Mouse (Mus musculus): Measurements from ENCODE around the gene Prkcz. TPM values are rescaled to one million over a fixed set of nuclear protein-coding genes. Genes with fewer than 3 reads are reported as not detected.

Prkcz gene
- polyA plus RNA-seq (2015; fragmentation: Nextera tagmentation; extraction: Ambion mirVana) = 2.4 and 4.3 TPM in 2 replicates

DNA sequence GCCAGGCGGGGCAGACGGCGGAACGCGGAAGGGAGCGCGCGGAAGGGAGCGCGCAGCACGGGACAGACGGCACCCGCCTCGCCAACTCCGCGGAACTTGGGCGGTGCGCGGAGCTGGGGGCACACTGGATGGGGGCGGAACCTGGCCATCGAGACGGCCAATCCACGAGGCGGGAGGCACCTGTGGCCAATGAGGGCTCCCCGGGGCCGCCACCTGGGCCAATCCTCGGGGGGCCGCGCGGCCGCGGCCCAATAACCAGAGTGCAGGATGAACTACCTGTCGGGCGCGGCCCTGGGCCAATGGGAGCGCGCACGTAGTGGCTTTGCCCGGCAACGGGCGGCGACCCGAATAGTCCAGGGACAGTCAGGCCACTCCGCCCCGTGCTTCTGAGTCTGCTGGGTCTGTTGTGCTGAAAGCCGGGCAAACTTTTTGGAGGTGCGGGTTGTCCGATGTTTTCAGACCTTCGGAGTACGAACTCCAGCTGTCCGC is at the start of gene Prkcz:
TSS of gene Prkcz (minus strand) at position 59 of the 489 bp plus-strand sequence.
- Histone ChIP-seq H3K4me2 (peak within 1 kb of the TSS; percentile 51), H3K36me3 (replicated peaks) (no peaks in the 10 kb centered on the region), H3K4me3 (replicated peaks) (peak within 1 kb of the TSS; percentile 47), H3K4me1 (replicated peaks) (no peaks in the 10 kb centered on the region), H3K9ac (no peak within 1 kb of the TSS), H3K9me3 (replicated peaks) (no peaks in the 10 kb centered on the region), H3K27ac (replicated peaks) (no peak within 1 kb of the TSS), H3K27me3 (peaks cover 74% of the 10 kb centered on the region)
- WGBS (ENCODE audit: insufficient replicate concordance) = 1% methylated on average over 51 of the region's 51 CpGs
- peak; percentile 90 for ATAC-seq (ENCODE audit: insufficient read depth)

DNA sequence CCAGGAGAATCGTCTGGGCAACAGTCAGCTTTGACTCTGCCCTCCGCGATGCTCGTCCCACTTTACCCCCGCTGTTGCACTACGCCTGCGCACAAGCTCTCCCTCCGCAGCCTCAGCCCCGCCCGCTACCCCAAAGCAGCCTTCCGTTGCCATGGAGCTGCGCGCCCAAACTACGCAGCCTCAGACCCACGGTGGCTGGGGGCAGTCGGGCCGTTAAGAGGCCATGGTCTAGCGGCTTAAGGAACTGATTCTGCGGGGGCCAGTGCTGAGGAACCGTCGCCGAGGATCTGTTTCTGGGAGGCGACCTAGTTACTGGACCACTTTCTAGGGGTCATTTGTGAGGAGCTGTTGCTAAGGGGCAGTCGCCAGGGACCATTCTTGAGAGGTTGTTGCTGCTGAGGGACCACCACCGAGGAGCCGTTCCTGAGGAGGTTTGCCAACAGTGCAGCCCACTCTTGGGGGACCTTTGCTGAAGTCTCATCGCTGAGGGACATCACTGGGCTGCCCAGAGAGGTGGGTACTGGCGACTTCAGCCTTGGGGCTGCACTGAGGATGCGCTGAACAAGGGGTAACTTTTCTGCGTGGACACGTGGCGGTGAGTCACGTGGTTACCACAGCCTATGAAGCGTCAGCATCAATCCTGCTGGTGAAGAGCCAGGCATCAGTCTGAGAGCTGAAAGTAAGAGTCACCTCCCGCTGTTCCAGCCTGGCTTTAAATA is 48.1 kb upstream of the Prkcz start, which contains the start of gene Cfap74:
TSS of gene Cfap74 (plus strand) at position 133 of the 719 bp plus-strand sequence.
- no peak within 1 kb of the TSS for H3K27ac ChIP-seq (replicated peaks)
- H3K4me2 ChIP-seq = peak within 1 kb of the TSS; percentile 54
- no peaks in the 10 kb centered on the region for H3K4me1 ChIP-seq (replicated peaks)
- H3K36me3 ChIP-seq (replicated peaks) = no peaks in the 10 kb centered on the region
- peaks cover 29% of the 10 kb centered on the region for H3K27me3 ChIP-seq
- 2% methylated on average over 35 of the region's 35 CpGs for WGBS (ENCODE audit: insufficient replicate concordance)
- no peak within 1 kb of the TSS for H3K9ac ChIP-seq
- peak within 1 kb of the TSS; percentile 26 for H3K4me3 ChIP-seq (replicated peaks)
- ATAC-seq (ENCODE audit: insufficient read depth) = no peak
- no peaks in the 10 kb centered on the region for H3K9me3 ChIP-seq (replicated peaks)

DNA sequence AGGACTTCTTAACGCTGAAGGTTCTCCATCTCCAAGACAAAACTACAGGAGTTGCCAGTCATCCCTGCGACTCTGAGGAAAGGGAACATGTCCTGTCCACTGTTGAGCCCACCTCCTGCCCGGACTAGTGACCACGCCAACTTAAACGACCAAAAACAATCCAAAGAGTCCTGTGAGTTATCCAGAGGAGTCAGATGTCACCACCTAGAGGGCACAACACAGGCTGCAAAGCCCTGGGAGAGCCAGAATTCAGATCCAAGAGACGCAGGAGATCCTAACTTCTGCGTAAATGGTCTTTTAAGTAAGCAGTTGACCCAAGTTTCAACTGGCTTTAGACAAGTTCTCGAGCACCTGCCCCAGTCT is 47.5 kb upstream of the Prkcz start:
- no peak overlapping the region for H3K9ac ChIP-seq
- WGBS (ENCODE audit: insufficient replicate concordance) = 6% methylated on average over 8 of the region's 8 CpGs

DNA sequence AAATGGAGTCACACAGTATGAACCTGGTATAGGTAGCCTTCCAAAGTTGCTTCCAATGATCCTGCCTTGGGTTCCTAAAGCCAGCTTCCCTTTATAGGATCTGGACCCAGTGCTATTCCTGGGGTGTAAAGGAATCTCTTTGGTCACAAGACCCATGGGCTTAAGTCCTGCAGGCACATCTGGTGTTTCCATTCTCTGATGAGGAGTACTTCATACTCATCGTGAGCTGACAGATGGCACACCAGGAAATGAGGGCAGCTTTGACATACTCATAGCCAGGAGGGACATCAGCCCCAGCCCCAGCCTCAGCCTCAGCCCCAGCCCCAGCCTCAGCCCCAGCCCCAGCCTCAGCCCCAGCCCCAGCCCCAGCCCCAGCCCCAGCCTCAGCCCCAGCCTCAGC is 41.3 kb upstream of the Prkcz start:
- ATAC-seq (ENCODE audit: insufficient read depth) = no peak
- Histone ChIP-seq H3K27me3 (peaks cover 34% of the 10 kb centered on the region), H3K4me3 (replicated peaks) (no peak overlapping the region), H3K27ac (replicated peaks) (no peak overlapping the region), H3K4me2 (no peak overlapping the region), H3K36me3 (replicated peaks) (no peaks in the 10 kb centered on the region), H3K4me1 (replicated peaks) (peaks cover 5% of the 10 kb centered on the region; the same call in 1 of the 2 replicates), H3K9me3 (replicated peaks) (no peaks in the 10 kb centered on the region), H3K9ac (no peak overlapping the region)
- 52% methylated on average over 1 of the region's 1 CpGs for WGBS (ENCODE audit: insufficient replicate concordance)

More for the DNA sequence above, 47.5 kb upstream of the Prkcz start:
- Histone ChIP-seq H3K4me3 (replicated peaks) (0 out of 2 replicates have a peak overlapping the region, but pooled peaks have one; percentile 26), H3K27ac (replicated peaks) (no peak overlapping the region), H3K9me3 (replicated peaks) (no peaks in the 10 kb centered on the region), H3K27me3 (peaks cover 29% of the 10 kb centered on the region), H3K36me3 (replicated peaks) (no peaks in the 10 kb centered on the region), H3K4me1 (replicated peaks) (no peaks in the 10 kb centered on the region), H3K4me2 (peak overlapping the region; percentile 54)
- no peak for ATAC-seq (ENCODE audit: insufficient read depth)

DNA sequence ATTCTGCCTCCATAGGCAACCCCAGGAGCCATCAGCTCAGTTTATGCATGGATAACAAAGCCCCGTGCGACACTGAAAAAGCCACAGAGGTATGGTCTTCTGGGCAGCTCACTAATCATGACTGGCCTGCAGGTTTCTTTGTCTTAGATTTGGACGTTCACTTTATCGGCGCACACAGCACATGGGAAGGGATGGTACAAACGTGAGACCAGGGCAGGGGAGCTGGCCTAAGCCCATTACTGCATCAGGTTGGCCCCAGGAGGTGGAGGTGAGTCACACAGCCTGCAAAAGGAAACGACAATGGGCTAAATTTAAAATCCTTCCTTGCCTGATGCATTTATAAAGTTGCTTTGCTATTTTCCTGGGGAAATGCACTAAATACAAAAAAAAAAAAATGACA is 40.0 kb upstream of the Prkcz start:
- WGBS (ENCODE audit: insufficient replicate concordance) = 53% methylated on average over 7 of the region's 7 CpGs

DNA sequence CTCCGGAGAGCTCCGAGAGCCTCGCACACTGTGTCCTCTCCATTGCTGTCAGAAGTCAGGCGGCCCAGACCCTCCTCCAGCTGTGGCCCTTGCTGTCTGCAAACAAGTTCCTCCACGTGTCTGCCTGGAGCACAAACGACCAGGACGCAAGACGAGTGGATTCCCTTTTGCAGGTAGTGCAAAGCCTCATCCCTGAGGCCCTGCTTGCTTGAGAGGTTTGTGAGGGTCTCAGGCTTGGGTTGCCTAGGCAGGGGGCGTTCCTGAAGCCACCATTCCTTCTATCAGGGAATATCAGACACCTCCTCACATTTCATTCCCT is 37.0 kb upstream of the Prkcz start:
- H3K27me3 ChIP-seq = peaks cover 48% of the 10 kb centered on the region
- H3K9ac ChIP-seq = no peak overlapping the region
- no peaks in the 10 kb centered on the region for H3K9me3 ChIP-seq (replicated peaks)
- H3K4me2 ChIP-seq = peak overlapping the region; percentile 64
- ATAC-seq (ENCODE audit: insufficient read depth) = no peak
- H3K27ac ChIP-seq (replicated peaks) = no peak overlapping the region
- peaks cover 5% of the 10 kb centered on the region; the same call in 1 of the 2 replicates for H3K4me1 ChIP-seq (replicated peaks)
- H3K36me3 ChIP-seq (replicated peaks) = no peaks in the 10 kb centered on the region
- WGBS (ENCODE audit: insufficient replicate concordance) = 5% methylated on average over 9 of the region's 9 CpGs
- peak overlapping the region; percentile 31; the same call in 1 of the 2 replicates for H3K4me3 ChIP-seq (replicated peaks)

More for the DNA sequence above, 40.0 kb upstream of the Prkcz start:
- peaks cover 40% of the 10 kb centered on the region for H3K27me3 ChIP-seq
- no peaks in the 10 kb centered on the region for H3K9me3 ChIP-seq (replicated peaks)
- no peak overlapping the region for H3K4me2 ChIP-seq
- H3K4me1 ChIP-seq (replicated peaks) = peaks cover 5% of the 10 kb centered on the region; the same call in 1 of the 2 replicates
- no peak for ATAC-seq (ENCODE audit: insufficient read depth)
- no peak overlapping the region for H3K27ac ChIP-seq (replicated peaks)
- no peak overlapping the region for H3K4me3 ChIP-seq (replicated peaks)
- H3K36me3 ChIP-seq (replicated peaks) = no peaks in the 10 kb centered on the region
- no peak overlapping the region for H3K9ac ChIP-seq

DNA sequence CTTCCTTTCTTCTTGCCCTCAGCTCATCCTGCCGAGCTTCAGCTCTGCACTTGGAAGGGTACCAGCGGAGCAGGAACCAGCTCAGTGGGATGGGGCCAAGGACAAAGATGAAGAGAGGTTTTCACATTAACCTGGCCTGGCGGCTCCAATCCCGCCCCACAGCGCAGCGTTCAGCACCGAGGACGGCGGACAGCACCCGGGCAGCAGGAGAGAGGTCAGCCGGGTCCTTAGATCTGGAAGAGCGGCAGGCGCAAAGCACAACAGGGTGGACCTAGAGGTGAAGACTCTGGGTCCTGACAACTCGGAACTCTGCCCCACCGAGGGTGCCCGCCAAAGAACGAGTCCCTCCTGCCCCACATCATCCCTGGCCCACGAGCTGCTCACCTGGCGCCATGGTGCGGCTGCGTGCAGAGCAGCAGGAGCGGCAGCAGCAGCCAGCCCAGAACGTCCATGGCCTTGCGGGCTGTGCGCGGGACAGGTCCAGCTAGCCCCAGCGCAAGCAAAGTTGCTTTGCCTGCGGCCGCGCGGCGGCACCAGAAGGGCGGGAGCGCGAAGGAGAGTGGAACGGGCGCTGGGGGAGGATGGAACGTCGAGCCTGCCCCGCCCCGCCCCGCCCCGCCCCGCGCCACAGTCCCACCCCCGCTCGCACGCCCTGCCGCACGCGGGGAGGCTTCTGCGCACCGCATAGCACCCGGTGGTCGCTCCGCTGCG is 36.5 kb upstream of the Prkcz start, which contains the start of gene Gabrd:
TSS of gene Gabrd (minus strand) at position 602 of the 711 bp plus-strand sequence.
- ATAC-seq (ENCODE audit: insufficient read depth) = no peak
- Histone ChIP-seq H3K4me2 (peak within 1 kb of the TSS; percentile 64), H3K36me3 (replicated peaks) (no peaks in the 10 kb centered on the region), H3K9me3 (replicated peaks) (no peaks in the 10 kb centered on the region), H3K27me3 (peaks cover 48% of the 10 kb centered on the region), H3K27ac (replicated peaks) (no peak within 1 kb of the TSS), H3K4me3 (replicated peaks) (peak within 1 kb of the TSS; percentile 31), H3K4me1 (replicated peaks) (peaks cover 5% of the 10 kb centered on the region; the same call in 1 of the 2 replicates), H3K9ac (no peak within 1 kb of the TSS)
- WGBS (ENCODE audit: insufficient replicate concordance) = under 1% methylated on average over 54 of the region's 57 CpGs

DNA sequence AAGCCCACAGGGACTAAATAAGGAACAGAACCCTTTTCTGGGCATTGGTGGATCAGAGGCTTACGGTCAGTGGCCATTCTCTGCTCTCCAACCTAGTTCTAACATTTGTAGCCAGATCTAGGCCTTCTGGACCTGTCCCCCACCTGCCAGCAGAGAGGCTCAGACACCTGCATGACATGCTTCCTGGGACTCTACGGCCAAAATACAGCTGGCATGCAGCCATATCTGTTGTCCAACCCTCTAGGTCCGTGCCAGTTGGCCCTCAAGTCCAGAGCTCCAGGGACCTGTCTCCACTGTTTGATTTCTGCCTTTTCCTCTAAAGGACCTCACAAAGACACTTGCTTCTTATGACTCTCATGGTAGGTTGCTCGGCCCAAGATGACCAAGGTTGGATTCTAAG is 35.6 kb upstream of the Prkcz start:
- Histone ChIP-seq H3K9me3 (replicated peaks) (no peaks in the 10 kb centered on the region), H3K27ac (replicated peaks) (no peak overlapping the region), H3K9ac (no peak overlapping the region), H3K4me3 (replicated peaks) (no peak overlapping the region), H3K36me3 (replicated peaks) (no peaks in the 10 kb centered on the region), H3K4me1 (replicated peaks) (peaks cover 5% of the 10 kb centered on the region; the same call in 1 of the 2 replicates), H3K4me2 (no peak overlapping the region), H3K27me3 (peaks cover 48% of the 10 kb centered on the region)
- 67% methylated on average over 4 of the region's 4 CpGs for WGBS (ENCODE audit: insufficient replicate concordance)
- ATAC-seq (ENCODE audit: insufficient read depth) = no peak

DNA sequence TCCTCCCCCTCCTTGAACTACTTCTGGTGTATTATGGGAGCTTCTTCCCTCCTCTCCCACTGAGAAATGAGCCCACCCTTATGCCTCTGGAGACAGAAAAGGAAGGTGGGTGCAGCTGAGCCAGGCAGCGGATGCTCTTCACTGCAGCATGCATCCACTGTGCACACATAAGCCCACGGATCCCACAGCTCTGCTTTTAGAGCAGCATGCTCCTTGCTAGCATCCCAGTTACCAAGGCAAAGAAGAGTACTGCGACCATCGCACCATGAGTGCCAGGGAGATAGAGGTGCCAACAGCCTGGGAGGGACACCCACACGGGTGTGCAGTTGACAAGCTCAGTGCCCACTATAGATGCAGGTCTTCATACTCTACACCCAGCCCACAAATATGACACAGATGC is 34.3 kb upstream of the Prkcz start:
- no peak overlapping the region for H3K9ac ChIP-seq
- H3K27me3 ChIP-seq = peaks cover 48% of the 10 kb centered on the region
- H3K4me2 ChIP-seq = no peak overlapping the region
- no peak overlapping the region for H3K4me3 ChIP-seq (replicated peaks)
- H3K36me3 ChIP-seq (replicated peaks) = no peaks in the 10 kb centered on the region
- H3K27ac ChIP-seq (replicated peaks) = no peak overlapping the region
- 56% methylated on average over 5 of the region's 5 CpGs for WGBS (ENCODE audit: insufficient replicate concordance)
- peaks cover 5% of the 10 kb centered on the region; the same call in 1 of the 2 replicates for H3K4me1 ChIP-seq (replicated peaks)
- H3K9me3 ChIP-seq (replicated peaks) = no peaks in the 10 kb centered on the region
- no peak for ATAC-seq (ENCODE audit: insufficient read depth)

DNA sequence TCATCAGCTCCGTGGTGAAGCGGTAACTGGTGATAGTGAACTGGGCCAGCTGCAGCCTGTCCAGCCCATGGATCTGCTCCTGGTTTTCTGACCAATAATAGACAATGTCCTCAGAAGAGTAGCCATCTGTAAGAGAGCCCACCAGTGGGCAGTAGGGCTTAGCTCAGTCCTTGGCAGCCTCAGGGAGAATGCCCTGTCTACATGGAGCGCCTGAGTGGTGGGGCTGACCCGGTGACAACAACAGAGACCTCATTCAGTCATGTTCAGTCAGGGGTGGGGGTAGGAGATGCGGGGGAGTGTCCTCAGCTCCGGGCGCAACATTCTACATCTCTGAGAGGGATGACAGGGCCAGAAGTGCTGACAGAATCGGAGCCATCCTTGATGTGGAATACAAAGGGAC is 26.0 kb upstream of the Prkcz start:
- no peak overlapping the region for H3K4me3 ChIP-seq (replicated peaks)
- H3K4me2 ChIP-seq = no peak overlapping the region
- no peaks in the 10 kb centered on the region for H3K27me3 ChIP-seq
- H3K36me3 ChIP-seq (replicated peaks) = no peaks in the 10 kb centered on the region
- WGBS (ENCODE audit: insufficient replicate concordance) = 72% methylated on average over 8 of the region's 8 CpGs
- no peak for ATAC-seq (ENCODE audit: insufficient read depth)
- H3K9ac ChIP-seq = no peak overlapping the region
- H3K27ac ChIP-seq (replicated peaks) = no peak overlapping the region
- H3K4me1 ChIP-seq (replicated peaks) = no peaks in the 10 kb centered on the region
- no peaks in the 10 kb centered on the region for H3K9me3 ChIP-seq (replicated peaks)

DNA sequence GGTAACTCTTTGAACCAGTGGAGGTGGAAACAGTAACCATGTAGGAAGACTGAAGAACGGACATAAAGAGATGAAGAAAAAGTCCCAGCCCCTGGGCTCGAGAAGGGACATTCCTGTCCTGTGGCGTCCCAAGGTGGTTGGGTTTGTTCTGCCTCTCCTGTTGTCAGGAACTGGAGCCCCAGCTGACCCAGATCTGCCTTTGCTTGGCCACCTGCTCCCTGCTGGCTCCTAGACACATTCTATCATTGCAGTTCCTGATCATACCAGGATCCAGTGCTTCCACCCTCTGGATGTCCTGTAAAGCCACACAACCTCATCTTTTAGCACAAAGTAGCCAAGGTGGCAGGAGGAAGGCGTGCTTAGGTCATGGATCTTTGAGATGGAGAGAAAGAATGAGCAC is 22.2 kb upstream of the Prkcz start:
- H3K27me3 ChIP-seq = peaks cover 4% of the 10 kb centered on the region; the same call in 1 of the 2 replicates
- WGBS (ENCODE audit: insufficient replicate concordance) = 41% methylated on average over 4 of the region's 4 CpGs
- ATAC-seq (ENCODE audit: insufficient read depth) = no peak
- no peaks in the 10 kb centered on the region for H3K4me1 ChIP-seq (replicated peaks)
- H3K9ac ChIP-seq = no peak overlapping the region
- no peaks in the 10 kb centered on the region for H3K36me3 ChIP-seq (replicated peaks)
- H3K4me2 ChIP-seq = no peak overlapping the region
- H3K9me3 ChIP-seq (replicated peaks) = no peaks in the 10 kb centered on the region
- H3K27ac ChIP-seq (replicated peaks) = no peak overlapping the region
- H3K4me3 ChIP-seq (replicated peaks) = no peak overlapping the region

All from liver, embryonic 15.5 days (tissue).